Mouse (Mus musculus): ENCODE data around the gene Adtrp. TPM values are rescaled to one million over a fixed set of nuclear protein-coding genes. Genes with fewer than 3 reads are reported as not detected.

Gene Adtrp
- polyA plus RNA-seq, 1 experiment from 2014 or later = not detected

DNA sequence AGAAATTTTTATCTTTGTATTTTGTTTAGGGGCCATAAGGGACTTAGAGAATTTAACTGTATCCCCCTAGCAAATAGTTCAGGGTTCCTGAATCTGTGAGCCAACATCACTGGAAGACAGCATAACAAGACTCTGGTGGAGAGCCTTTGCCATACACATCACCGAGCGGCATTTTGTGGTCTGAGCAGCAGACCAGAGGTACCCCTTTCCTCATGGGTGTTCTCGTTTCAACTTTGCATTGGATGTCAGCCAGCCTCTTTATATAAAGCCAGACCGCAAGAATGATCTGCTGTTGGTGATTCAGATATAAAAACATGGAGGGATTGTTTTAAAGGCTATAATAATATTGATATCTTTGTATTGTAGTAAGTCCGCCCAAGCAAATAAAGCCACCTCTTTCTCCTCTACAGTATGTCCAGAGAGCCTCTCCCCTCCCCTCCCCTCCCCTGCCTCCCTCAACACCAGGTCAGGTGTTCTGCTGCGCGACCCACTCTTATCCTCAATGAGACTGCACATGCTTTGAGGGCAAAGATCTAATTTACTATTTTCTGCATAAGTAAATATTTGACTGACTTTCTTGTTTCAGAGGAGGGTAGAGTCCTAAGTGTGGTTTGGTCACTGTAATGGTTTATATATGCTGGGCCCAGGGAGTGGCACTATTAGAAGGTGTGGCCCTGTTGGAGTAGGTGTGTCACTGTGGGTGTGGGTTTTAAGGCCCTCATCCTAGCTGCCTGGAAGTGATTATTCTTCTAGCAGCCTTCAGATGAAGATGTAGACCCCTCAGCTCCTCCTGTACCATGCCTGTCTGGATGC, 62.4 kb downstream of the Adtrp start:
- DNase-seq (no peak), ATAC-seq (ENCODE audit: insufficient read depth) (no peak)
- 79% methylated on average over 7 of the region's 7 CpGs for WGBS
- H3K27ac ChIP-seq (ENCODE audit: low read depth) = no peak overlapping the region
- H3K9ac ChIP-seq = no peak overlapping the region
- TF ChIP-seq CTCF (IDR thresholded peaks at IDR 0.05; ENCODE audit: low read depth) = no peak
- no peaks in the 10 kb centered on the region for H3K36me3 ChIP-seq (ENCODE audit: insufficient read depth)
- no peak overlapping the region for H3K4me3 ChIP-seq (ENCODE audit: low read depth, low read length)
- H3K4me2 ChIP-seq = no peak overlapping the region
- H3K9me3 ChIP-seq (ENCODE audit: low read depth, low read length) = peaks cover 3% of the 10 kb centered on the region; the same call in 1 of the 2 replicates
- no peaks in the 10 kb centered on the region for H3K27me3 ChIP-seq (ENCODE audit: insufficient read depth, low read length)
- no peaks in the 10 kb centered on the region for H3K4me1 ChIP-seq (ENCODE audit: insufficient read depth)

DNA sequence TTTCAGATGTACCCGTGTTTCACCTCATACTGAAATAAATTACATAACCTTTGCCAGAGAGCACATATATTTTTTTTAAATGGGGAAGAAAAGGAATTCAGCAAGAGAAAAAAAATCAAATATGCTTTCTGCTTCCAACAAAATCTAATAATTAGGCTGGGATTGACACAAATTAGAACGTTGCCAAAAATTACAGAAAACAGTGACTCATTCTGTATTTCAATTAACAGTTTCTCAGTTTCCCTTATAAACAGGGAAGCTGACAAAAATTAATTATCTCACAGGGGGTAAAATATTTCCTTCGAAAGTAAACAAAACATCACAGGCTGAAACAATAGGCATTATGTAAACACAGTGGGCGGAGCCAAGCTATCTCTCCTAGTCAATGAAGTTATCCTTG, 67.2 kb downstream of the Adtrp start:
- DNase-seq = no peak
- no peak for TF ChIP-seq CTCF (IDR thresholded peaks at IDR 0.05; ENCODE audit: low read depth)
- Histone ChIP-seq H3K4me1 (ENCODE audit: insufficient read depth) (no peaks in the 10 kb centered on the region), H3K36me3 (ENCODE audit: insufficient read depth) (no peaks in the 10 kb centered on the region), H3K27ac (ENCODE audit: low read depth) (no peak overlapping the region), H3K9me3 (ENCODE audit: low read depth, low read length) (peaks cover 3% of the 10 kb centered on the region; the same call in 1 of the 2 replicates), H3K4me3 (ENCODE audit: low read depth, low read length) (no peak overlapping the region), H3K4me2 (no peak overlapping the region), H3K27me3 (ENCODE audit: insufficient read depth, low read length) (no peaks in the 10 kb centered on the region), H3K9ac (no peak overlapping the region)
- no peak for ATAC-seq (ENCODE audit: insufficient read depth)
- WGBS = 72% methylated on average over 4 of the region's 4 CpGs

DNA sequence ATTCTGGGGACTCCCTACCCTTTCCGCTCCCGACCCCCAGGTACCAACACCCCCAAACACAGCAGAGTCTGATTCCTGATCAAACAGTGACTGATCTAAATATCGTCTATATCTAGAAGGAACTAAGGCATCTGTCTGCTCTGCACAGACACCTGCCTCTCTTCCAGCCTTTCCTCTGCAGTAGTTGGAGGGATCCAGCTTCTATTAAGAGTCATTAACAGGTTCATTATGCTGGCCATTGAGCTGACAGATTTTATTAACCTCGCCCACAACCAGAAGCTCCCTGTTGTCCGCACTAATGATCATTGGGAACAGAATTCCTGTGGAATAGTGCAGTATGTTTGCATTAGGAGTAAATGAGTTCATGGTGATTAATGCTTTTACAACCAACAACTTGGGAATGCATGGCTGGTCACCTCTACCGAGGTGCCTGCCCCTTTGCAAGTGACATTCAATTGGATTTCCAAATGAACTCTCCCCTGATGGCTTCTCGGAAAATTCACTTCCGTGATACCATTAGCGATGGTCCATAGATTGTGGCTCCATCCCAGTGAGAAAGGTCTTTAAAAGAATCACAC, 67.8 kb downstream of the Adtrp start:
- ATAC-seq (ENCODE audit: insufficient read depth) = no peak
- TF ChIP-seq CTCF (IDR thresholded peaks at IDR 0.05; ENCODE audit: low read depth) = no peak

GRCm38 (mm10) chr13:41773812-41774376, 73.6 kb downstream of the Adtrp start:
- DNase-seq = no peak
- WGBS = 77% methylated on average over 4 of the region's 4 CpGs
- H3K4me1 ChIP-seq (ENCODE audit: insufficient read depth) = no peaks in the 10 kb centered on the region
- no peak overlapping the region for H3K27ac ChIP-seq (ENCODE audit: low read depth)
- no peak overlapping the region for H3K9ac ChIP-seq
- no peak overlapping the region for H3K4me3 ChIP-seq (ENCODE audit: low read depth, low read length)
- H3K27me3 ChIP-seq (ENCODE audit: insufficient read depth, low read length) = no peaks in the 10 kb centered on the region
- H3K4me2 ChIP-seq = no peak overlapping the region
- TF ChIP-seq CTCF (IDR thresholded peaks at IDR 0.05; ENCODE audit: low read depth) = no peak
- no peaks in the 10 kb centered on the region for H3K9me3 ChIP-seq (ENCODE audit: low read depth, low read length)
- ATAC-seq (ENCODE audit: insufficient read depth) = no peak
- H3K36me3 ChIP-seq (ENCODE audit: insufficient read depth) = no peaks in the 10 kb centered on the region

More for the DNA sequence above, 67.8 kb downstream of the Adtrp start:
- Histone ChIP-seq H3K27ac (ENCODE audit: low read depth) (no peak overlapping the region), H3K9ac (no peak overlapping the region), H3K4me1 (ENCODE audit: insufficient read depth) (no peaks in the 10 kb centered on the region), H3K4me2 (no peak overlapping the region), H3K9me3 (ENCODE audit: low read depth, low read length) (peaks cover 3% of the 10 kb centered on the region; the same call in 1 of the 2 replicates), H3K27me3 (ENCODE audit: insufficient read depth, low read length) (no peaks in the 10 kb centered on the region), H3K36me3 (ENCODE audit: insufficient read depth) (no peaks in the 10 kb centered on the region), H3K4me3 (ENCODE audit: low read depth, low read length) (no peak overlapping the region)
- no peak for DNase-seq
- WGBS = 85% methylated on average over 9 of the region's 9 CpGs

- no peak overlapping the region for H3K27ac ChIP-seq (ENCODE audit: low read depth)
Measured at GRCm38 (mm10) chr13:41771061-41771460, 76.4 kb downstream of the Adtrp start.

DNA sequence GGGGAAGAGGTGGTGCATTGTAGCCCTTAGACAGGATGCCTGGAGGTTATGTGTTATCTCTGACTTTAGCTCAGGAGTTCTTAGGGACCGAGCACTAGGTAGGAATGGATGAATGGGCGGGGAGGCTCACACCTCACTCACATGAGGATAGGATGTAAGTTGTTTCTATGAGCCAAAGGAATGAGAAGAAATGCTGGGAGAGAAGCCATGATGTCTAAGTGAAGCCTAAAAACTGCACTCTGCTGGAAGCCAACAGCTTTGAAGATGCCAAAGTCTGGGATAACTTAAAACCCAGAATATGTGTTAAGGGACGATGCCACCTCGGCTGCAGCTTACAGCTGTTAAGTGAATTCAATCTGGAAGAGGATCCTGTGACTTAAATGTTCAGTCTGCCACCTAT, 79.5 kb downstream of the Adtrp start:
- 87% methylated on average over 4 of the region's 4 CpGs for WGBS
- no peak for ATAC-seq (ENCODE audit: insufficient read depth)
- H3K27ac ChIP-seq (ENCODE audit: low read depth) = no peak overlapping the region

More at GRCm38 (mm10) chr13:41771061-41771460, 76.4 kb downstream of the Adtrp start:
- Histone ChIP-seq H3K27me3 (ENCODE audit: insufficient read depth, low read length) (no peaks in the 10 kb centered on the region), H3K9me3 (ENCODE audit: low read depth, low read length) (no peaks in the 10 kb centered on the region), H3K4me3 (ENCODE audit: low read depth, low read length) (no peak overlapping the region), H3K36me3 (ENCODE audit: insufficient read depth) (no peaks in the 10 kb centered on the region), H3K9ac (no peak overlapping the region), H3K4me1 (ENCODE audit: insufficient read depth) (no peaks in the 10 kb centered on the region), H3K4me2 (no peak overlapping the region)
- DNase-seq (no peak), ATAC-seq (ENCODE audit: insufficient read depth) (no peak)
- no peak for TF ChIP-seq CTCF (IDR thresholded peaks at IDR 0.05; ENCODE audit: low read depth)
- 33% methylated on average over 3 of the region's 3 CpGs for WGBS

DNA sequence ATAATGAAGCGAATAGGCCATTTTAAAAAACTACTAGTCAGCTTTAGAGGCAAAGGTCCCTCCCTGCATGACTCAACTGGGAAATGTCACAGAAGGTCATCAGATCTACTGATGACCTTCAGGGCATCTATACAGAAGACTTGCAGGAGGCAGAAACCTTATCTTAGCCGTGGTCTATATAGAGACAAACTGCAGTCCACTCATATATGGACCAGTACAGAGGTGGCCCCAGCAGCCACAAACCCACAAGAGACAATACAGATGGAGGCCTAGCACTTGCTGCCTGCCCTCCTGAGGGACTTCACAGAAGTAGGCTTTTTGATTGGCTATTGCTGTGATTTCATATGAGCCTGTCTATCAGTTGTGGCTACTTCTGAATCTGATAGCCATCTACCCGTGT, 85.5 kb downstream of the Adtrp start:
- no peak overlapping the region for H3K27ac ChIP-seq (ENCODE audit: low read depth)
- DNase-seq = no peak
- no peak overlapping the region for H3K4me3 ChIP-seq (ENCODE audit: low read depth, low read length)
- H3K4me2 ChIP-seq = no peak overlapping the region
- no peaks in the 10 kb centered on the region for H3K4me1 ChIP-seq (ENCODE audit: insufficient read depth)
- H3K36me3 ChIP-seq (ENCODE audit: insufficient read depth) = no peaks in the 10 kb centered on the region
- TF ChIP-seq CTCF (IDR thresholded peaks at IDR 0.05; ENCODE audit: low read depth) = no peak
- 79% methylated on average over 3 of the region's 3 CpGs for WGBS
- no peak for ATAC-seq (ENCODE audit: insufficient read depth)
- H3K27me3 ChIP-seq (ENCODE audit: insufficient read depth, low read length) = no peaks in the 10 kb centered on the region
- H3K9me3 ChIP-seq (ENCODE audit: low read depth, low read length) = no peaks in the 10 kb centered on the region
- H3K9ac ChIP-seq = no peak overlapping the region

More for the DNA sequence above, 79.5 kb downstream of the Adtrp start:
- Histone ChIP-seq H3K9me3 (ENCODE audit: low read depth, low read length) (no peaks in the 10 kb centered on the region), H3K4me1 (ENCODE audit: insufficient read depth) (no peaks in the 10 kb centered on the region), H3K9ac (no peak overlapping the region), H3K4me3 (ENCODE audit: low read depth, low read length) (no peak overlapping the region), H3K36me3 (ENCODE audit: insufficient read depth) (no peaks in the 10 kb centered on the region), H3K27me3 (ENCODE audit: insufficient read depth, low read length) (no peaks in the 10 kb centered on the region), H3K4me2 (no peak overlapping the region)
- DNase-seq = no peak
- no peak for TF ChIP-seq CTCF (IDR thresholded peaks at IDR 0.05; ENCODE audit: low read depth)
